Mouse (Mus musculus): ENCODE measurements around the gene Zdhhc12. TPM values are rescaled to one million over a fixed set of nuclear protein-coding genes. Genes with fewer than 3 reads are reported as not detected.
"Not testable (repeated sequence)": the region's sequence is repeated elsewhere in the genome, so short reads cannot be mapped to it uniquely, and the experiment has no call there.

Gene Zdhhc12
- total RNA-seq, 2 experiments from 2014 or later, result 20.7 to 21.5 TPM

DNA sequence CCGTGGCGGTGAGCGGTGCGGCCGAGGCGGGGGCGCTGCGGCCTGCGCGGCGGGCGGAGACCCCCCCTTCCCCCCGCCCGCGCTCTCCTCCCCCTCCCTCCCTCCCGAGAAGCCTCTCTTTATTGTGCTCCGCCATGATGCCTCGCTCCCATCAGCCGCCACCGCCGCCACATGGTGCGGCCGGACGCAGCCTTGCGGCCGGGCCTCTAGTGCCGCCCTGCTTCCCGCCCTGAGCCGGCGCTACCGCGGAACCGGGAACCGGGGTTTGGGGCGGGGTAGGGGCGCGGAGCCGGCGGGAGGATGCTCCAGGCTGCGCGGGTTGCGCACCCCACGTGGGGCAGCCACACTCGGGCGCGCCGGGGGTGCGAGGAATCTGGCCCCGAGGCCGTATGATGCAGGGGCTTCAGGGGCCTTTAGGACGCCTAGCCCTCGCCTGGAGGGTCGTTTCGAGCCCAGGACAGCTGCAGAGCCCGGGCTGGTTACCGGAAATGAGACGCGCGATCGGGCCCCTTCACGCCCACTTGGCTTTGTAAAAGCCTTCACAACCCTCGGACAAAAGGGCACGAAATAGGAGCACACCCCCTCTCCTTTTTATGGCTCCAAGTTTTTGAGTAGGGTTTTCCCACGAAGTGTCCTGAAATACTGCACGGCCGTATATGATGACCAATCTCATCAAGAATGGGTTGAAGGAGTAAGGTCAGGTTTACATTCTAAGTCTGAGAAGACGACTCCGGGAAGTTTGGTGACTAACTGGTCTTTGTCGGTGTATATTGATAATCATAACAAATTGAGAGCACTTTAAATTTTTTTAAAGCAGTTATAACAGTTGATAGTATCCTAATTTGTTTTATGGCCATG, 26.2 kb downstream of the Zdhhc12 start:
- peak; percentile 11; the same call in 1 of the 2 replicates for ATAC-seq (replicated peaks; ENCODE audit: poor library complexity, severe bottlenecking)

DNA sequence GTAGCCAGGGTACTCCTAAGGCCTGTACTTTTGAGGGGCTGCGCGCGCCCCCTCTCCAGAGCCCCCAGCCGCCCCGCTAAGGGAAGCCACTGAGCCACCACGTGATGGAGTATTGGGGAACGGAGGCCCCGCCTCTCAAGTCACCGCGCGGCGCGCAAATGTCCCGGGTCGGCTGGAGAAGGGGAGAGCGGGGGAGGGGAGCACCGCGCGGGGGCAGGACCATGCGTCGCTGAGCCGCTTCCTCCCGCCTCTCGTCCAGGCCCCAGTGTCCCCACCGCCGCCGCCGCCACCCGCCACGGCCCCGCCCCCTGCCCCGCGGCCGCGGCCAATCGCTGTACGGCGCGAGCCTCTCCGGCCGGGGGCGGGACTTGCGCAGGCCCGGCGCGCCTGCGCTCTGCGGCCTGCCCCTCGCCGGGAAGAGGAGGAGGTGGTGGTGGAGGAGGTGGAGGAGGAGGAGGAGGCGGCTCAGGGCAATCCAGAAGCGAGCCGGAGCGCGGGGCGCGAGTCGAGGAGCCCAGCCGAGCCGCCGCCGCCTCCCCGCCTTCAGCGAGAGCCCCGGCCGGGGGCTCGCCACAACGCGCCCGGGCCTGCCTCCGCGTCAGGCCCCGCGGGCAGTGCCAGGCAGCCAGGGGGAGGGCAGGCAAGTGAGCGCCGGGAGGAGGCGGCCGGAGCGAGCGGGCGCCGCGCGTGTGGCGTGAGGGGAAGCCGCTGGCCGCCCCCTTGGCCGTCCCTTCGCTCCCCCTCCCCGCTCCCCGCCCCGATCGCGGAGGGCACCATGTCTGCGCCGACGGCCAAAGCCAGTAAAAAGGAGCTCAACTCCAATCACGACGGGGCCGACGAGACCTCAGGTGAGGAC, 27.2 kb downstream of the Zdhhc12 start:
- ATAC-seq (replicated peaks; ENCODE audit: poor library complexity, severe bottlenecking), result peak; percentile 68

DNA sequence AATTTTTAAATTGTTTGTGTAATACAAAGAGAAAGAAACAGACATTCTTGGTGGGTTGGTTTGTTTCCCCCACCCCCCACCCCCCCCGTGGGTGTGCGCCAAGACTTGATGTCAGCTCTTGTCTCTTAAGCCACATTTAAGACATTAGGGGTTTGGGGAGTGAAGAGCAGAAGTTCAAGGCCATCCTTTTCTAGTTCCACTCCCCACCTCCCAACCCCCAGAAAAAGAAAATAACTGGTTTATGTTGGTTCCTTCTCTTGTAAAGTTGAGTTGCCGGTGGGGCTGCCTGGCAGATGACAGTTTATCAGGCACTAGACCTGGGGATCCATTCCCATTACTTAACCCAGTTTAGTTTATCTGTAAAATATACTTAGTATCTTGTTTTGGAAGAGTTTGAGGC, 29.1 kb downstream of the Zdhhc12 start:
- no peak for ATAC-seq (replicated peaks; ENCODE audit: poor library complexity, severe bottlenecking)

DNA sequence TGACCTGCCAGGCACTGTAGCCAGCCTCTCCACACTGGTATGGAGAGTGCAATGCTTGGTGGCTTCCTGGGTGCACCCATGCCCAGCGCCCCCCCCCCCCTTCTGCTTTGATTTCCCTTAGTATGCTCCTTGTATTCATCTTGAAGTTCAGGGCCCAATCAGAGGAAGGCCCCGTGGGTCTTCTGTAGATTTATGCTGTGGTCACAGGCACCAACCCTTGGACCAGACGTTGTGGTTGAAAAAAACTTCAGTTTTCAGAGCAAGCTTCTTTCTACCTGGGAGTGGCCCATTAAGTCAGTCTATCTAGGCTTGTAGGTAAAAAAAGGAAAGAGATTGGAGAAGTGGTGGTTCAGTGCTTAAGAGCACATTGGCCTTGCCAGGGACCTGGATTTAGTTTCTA, 29.7 kb downstream of the Zdhhc12 start:
- ATAC-seq (replicated peaks; ENCODE audit: poor library complexity, severe bottlenecking), result no peak

DNA sequence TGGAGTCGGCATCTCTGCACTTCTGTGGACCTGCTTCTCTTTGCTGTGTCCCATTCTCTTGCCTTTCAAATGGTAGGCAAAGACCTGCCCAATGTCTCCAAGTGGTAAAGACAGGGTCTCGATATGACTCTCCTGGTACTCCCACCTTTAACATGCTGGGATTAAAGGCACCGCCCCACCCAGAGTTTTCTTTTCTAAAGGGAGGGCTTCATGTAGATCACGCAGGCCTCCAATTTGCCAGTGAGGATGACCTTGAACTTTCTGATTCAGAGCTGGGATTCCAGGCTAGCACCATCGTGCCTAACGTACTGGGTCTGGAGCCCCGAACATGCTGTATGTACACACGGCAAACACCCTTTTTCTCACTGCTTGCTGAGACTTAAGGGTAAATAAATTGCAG, 30.2 kb downstream of the Zdhhc12 start:
- ATAC-seq (replicated peaks; ENCODE audit: poor library complexity, severe bottlenecking), result no peak

DNA sequence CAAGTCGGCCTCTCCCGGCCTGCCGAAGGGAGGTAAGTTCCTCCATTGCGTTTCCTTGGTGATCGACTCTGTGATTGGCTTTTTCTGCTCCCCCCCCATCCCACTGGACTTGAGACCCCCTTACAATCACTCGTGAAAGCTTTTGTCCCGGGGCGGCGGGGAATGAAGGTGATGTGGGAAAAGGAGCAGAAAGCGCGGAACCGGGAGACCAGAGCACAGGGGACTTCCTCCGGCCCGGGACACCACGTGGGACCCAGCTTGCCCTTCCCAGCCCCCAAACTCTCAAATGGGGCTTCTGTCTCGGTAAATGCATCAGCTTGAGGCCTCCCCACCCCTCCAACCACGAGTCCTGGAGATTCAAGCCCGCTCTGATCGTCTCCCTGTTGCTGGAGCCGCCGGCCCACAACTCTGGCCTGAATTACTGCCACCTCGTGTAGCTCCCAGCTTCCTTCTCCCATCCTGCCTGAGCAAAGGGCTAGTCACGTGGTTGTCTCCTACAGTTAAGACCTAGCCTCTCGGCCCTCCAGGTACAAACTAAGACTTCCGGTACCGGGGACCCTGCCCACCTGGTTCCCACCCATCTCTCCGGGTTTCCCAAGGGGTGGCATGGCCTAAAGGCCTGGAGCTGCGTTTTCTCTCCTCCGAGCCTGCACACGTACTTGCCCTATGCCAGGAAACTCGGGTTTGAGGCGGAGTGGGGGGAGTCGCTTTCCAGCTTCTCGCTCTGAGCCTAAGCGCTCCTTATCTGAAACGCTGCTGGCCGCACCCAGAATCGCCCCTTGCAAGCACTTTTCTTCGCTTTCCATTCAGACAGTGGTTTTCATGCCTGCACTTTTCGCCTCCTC, 31.0 kb downstream of the Zdhhc12 start:
- ATAC-seq (replicated peaks; ENCODE audit: poor library complexity, severe bottlenecking), result peak; percentile 10; the same call in 1 of the 2 replicates

DNA sequence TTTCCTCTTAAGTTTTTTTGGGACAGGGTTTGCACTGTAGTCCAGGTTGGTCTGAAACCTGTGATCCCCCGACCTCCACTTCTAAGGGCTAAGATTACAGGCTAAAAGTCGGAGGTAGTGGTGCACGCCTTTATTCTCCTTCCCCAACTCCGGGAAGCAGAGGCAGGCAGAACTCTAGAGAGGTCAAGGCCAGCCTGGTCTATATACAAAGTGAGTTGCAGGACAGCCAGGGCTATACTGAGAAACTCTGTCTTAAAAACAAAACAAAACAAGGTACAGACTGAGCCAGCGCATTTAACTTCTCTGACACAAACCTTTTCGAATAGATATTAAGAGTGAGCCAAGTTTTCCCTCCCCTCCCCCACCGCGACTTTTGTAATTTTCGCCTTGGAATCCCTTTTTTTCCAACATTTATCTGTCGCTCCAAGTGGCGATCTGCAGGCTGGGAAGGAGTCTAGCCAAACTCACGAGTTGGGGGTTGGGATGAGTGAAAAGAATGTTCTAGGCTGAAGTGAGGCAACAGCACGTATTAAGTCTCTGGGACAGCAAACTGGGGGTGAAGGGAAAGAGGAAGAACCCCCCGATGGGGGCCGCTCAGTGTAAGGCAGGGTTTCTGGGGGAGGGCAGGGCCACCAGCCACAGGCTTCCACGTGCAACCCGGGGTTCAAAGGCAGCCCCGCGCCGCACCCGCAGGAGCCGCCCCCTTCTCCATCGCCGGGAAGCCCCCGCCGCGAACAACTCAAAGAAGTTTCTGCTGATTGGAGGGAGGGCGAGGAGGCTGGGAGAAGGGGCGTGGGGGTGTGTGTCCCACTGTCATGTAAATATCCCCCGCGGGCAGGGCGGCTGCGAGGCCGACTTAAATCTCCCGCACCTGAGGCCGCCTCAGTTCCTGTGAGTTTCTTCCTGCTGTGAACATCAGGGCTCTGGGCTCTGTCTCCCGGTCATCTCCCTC, 32.0 kb downstream of the Zdhhc12 start:
- ATAC-seq (replicated peaks; ENCODE audit: poor library complexity, severe bottlenecking), result peak; percentile 64

DNA sequence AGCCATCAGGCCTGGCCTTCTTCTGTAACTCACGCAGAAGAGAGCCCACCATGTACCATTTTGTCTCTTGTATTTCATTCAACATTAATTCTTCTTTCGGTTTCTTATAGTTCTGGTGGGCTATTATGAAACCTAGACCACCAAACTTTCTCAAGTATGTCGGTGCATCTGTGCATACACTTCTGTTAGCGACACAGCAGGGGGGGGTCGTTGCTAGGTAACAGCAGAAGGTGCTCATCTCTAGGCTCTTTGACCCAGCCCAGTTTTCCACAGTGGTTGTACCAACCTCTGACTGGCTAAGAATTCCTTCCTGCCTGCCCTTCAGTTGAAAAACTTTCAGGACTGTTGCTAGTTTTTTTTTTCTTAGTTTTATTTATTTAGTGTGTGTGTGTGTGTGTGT, 35.0 kb downstream of the Zdhhc12 start:
- no peak for ATAC-seq (replicated peaks; ENCODE audit: poor library complexity, severe bottlenecking)

DNA sequence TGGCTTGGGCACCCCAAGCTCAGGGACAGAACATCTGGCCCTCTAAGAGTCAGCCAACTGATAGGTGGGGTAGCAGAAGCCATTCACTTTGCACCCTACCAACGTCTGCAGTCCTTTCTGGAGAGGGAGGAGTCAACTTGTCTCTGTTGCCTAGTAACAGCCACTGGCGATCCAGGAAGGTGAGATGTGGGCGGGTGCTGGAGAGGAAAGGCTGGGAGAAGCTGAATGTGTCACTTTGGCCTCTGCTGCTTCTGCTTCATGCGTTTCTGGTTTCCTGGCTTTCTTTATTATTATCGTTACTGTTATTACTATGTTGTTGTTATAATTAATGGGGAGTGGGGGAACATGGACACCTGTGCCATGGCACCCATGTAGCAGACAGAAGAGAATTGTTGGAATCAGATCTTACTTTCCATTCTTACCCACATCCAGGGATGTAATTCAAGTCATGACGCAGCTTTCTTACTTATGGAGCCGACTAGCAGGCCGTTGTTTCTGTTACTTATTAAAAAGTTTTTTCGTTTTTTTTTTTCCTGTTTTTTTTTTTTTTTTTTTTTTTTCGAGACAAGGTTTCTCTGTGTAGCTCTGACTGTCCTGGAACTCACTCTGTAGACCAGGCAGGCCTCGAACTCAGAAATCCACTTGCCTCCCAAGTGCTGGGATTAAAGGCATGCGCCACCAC, 36.1 kb downstream of the Zdhhc12 start, which contains the start of gene Set:
Set (plus strand) TSS at position 156 of the 682 bp plus-strand sequence.
- peak; percentile 60 for ATAC-seq (replicated peaks; ENCODE audit: poor library complexity, severe bottlenecking)

DNA sequence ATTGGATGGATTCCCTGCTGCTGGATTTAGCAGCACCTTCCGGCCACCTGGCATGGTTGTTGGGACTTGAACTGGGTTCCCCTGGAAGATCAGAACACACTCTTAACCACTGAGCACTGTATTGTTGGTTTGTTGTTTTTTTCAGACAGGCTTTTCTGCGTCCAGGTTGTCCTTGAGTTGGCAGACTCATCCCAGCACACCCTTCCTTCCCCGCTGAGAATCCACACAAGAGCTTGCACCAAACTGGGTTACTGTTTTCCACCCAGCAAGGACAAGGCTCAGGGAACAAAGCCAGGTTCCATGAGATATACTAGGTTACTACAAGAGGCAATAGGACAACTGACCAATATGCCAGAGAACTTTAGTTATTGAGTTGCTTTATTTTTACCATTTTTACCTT, 36.7 kb downstream of the Zdhhc12 start:
- ATAC-seq (replicated peaks; ENCODE audit: poor library complexity, severe bottlenecking), result no peak

DNA sequence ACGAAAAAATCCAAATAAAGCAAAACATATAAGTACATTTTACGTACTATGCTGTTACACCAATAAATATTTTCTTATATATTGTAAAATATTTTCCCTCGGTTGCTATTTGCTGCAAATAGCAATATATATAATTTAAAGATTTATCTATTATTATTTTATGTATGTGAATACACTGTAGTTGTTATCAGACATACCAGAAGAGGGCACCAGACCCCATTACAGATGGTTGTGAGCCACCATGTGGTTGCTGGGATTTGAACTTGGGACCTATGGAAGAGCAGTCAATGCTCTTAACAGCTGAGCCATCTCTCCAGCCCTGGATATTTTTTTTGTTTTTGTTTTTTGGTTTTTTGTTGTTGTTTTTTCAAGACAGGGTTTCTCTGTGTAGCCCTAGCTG, 38.1 kb downstream of the Zdhhc12 start:
- ATAC-seq (replicated peaks; ENCODE audit: poor library complexity, severe bottlenecking), result not testable (repeated sequence)

DNA sequence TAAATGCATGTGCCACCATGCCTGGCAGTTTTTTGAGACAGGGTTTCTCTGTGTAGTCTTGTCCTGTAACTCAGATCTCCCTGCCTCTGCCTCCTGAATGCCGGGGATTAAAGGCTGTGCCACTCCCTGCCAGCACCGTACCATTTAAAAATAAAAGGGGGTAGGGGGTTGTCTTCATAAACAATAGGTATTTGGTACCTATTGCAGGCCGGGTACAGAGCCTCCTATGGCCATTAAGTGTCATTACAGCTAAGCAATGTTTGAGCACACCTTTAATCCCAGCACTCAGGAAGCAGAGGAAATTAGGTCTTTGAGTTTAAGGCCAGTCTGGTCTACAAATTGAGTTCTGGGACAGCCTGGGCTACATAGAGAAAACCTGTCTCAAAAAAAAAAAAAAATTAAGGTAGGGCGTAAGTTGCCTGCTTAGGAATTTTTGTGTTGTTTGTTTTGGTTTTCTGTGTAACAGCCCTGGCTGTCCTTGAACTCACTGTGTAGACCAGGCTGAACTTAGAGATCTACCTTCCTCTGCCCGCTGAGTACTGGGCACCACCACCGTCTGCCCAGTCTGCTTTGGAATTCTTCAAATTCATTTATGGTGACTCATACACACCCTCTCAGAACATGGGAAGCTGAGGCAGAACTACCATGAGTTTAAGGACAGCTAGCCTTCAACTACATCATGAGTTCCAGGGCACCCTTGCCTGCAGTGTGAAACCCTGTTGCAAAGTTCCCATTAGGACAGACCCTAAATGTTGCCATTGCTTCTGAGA, 41.3 kb downstream of the Zdhhc12 start:
- ATAC-seq (replicated peaks; ENCODE audit: poor library complexity, severe bottlenecking), result no peak

DNA sequence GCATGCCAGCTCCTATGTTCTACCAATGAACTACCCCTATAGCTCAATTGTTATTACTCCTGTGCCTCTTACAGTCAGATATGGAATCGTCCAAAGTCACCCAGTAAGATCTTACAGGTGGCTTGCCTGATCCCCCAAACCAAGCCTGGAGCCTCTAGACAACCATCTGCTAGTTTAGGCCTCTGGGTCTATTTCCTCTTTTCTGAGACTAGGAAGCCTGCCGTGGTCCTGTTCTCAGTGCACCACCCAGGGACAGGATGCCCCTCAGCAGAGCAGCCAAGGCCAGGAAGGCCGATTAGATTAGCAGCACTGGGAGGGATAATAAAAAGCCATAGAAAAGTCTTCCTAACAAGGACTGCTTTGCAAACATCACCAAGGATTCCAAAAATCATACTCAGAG, 43.6 kb downstream of the Zdhhc12 start:
- ATAC-seq (replicated peaks; ENCODE audit: poor library complexity, severe bottlenecking), result no peak

DNA sequence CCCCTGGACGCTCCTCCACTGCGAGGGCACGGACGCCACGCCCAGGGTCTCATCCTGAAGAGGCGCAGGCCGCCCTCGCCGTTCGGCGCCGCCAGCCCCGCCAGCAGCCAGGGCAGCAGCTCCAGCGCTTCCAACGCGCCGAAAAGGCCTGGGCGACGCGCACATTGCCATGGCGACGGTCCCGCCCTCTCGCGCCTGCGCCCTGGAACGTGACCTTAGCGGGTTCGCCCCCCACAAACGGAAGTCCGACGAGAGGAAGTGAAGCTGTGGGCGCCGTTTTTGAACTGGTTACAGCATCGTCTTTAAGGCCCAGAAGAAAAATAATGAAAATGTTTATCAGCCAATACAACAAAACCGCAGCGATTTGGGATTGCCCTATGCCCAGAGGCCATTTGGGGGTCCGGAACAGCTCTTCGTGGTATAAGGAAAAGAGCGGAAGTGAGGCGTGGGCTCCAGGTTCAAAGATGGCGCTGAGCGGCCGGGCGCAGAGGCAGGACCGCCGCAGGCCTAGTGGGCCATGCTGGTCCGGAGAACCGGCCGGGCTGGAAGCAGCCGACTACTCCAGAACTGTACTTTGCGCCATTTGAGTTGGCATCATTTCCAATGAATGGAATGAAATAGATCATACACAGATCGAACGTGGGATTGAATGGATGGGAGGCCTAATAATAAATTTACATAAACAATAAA, 44.6 kb downstream of the Zdhhc12 start, which contains the start of gene Wdr34:
Wdr34 (minus strand) TSS at position 183 of the 690 bp plus-strand sequence.
- peak; percentile 93 for ATAC-seq (replicated peaks; ENCODE audit: poor library complexity, severe bottlenecking)

DNA sequence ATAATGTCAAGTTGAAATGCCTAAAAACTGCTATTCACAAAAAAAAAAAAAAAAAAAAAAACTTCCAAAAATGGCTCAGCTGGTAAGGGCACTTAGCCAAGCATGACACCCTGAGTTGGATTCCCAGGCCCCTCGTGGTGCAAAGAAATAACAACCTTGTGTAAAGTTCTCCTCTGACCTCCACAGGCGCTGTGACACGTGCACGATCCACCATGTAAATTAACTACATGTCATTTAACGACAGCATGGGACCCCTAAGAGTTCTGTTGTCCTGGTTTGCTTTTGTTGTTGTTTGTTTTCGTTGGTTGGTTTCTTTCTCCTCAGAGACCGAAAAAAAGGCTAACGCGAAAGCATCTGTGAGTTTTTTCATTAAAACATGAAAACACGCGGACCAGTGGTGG, 45.3 kb downstream of the Zdhhc12 start:
- ATAC-seq (replicated peaks; ENCODE audit: poor library complexity, severe bottlenecking), result 0 out of 2 replicates have a peak, but pooled peaks have one; percentile 38

DNA sequence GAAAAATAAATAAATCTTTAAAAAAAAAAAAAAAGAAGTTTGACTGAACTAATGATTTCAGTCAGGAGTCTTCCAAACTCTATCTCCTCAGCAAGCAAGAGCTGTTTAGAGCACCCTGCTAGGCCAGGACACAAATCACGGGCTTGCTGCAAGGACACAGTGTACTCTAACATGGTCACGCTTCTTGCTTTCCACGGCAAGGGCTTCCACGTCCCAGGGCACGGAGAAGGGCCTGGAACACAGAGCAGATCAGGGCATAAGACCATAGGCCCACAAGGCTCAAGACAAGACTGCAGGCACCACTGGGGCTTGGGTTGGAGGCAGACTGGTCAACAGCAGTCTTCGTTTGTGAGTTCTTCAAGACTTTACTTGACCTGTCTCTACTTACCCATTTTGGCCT, 46.3 kb downstream of the Zdhhc12 start:
- no peak for ATAC-seq (replicated peaks; ENCODE audit: poor library complexity, severe bottlenecking)

DNA sequence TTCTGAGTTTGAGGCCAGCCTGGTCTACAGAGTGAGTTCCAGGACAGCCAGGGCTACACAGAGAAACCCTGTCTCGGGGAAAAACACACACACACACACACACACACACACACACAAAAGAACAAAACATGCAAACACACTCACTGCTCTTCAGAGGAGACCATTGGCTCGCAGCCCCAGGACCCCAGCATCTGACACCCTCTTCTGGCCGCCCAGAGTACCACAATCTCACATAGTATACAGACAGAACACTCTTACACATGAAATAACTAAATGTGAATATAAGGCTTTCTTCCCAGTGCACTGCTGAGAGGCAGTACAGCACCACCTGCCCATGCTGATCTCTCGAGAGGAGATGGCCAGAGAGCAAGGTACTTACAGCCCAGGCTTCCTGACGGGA, 48.9 kb downstream of the Zdhhc12 start:
- ATAC-seq (replicated peaks; ENCODE audit: poor library complexity, severe bottlenecking), result no peak

Data from granulocyte monocyte progenitor cell, adult 5-6 weeks (primary cell).